16 mouse cellular contexts compared by ENCODE assay signal in genomic region chr14:117487161-117487754, GRCm38 (mm10).
DNase-seq lines count a peak whose midpoint lies in the region; ATAC-seq and TF ChIP-seq lines count a peak whose summit lies in the region.
"Had no signal": no experiment of that assay in that cellular context is flagged by ENCODE, and none has a peak within 500 bp of the region (broad histone marks: within the 10 kb centered on the region; RNA-seq: fewer than 3 reads in every experiment).

No protein-coding gene starts in this region.

- TF ChIP-seq EP300 in MEL (IDR thresholded peaks at IDR 0.05; ENCODE audit: low read depth in 1 of 2, low read length in 2 of 2), result peak; percentile 28 to 68; a peak in 2 of 4 replicates
- TF ChIP-seq EP300 in lung, postnatal 0 days (IDR thresholded peaks at IDR 0.05), result no peak

- no peak overlapping the region for H3K9ac ChIP-seq in MEL (ENCODE audit: control insufficient read depth, low read depth, low read length, poor library complexity, severe bottlenecking)
- no peak overlapping the region for H3K9ac ChIP-seq in forebrain, embryonic 15.5 days (replicated peaks)
- no peak overlapping the region for H3K9ac ChIP-seq in midbrain, embryonic 14.5 days (replicated peaks; ENCODE audit: low read length)
- H3K9ac ChIP-seq in lung, postnatal 0 days (replicated peaks; ENCODE audit: low read depth), result no peak overlapping the region
- H3K9ac ChIP-seq: hindbrain, embryonic 13.5 days; liver, embryonic 15.5 days had no signal

- H3K36me3 ChIP-seq in C2C12 (ENCODE audit: control insufficient read depth, insufficient read depth), result no peaks in the 10 kb centered on the region
- H3K36me3 ChIP-seq in MEL (ENCODE audit: control insufficient read depth in 1 of 2, insufficient read depth in 2 of 2, low read length in 2 of 2), result no peaks in the 10 kb centered on the region; a peak in 1 of 4 replicates
- H3K36me3 ChIP-seq in forebrain, embryonic 15.5 days, result no peaks in the 10 kb centered on the region
- H3K36me3 ChIP-seq in midbrain, embryonic 14.5 days (ENCODE audit: control insufficient read depth, insufficient read depth, low read length), result no peaks in the 10 kb centered on the region
- H3K36me3 ChIP-seq in lung, postnatal 0 days (ENCODE audit: insufficient read depth, low read length), result no peaks in the 10 kb centered on the region
- H3K36me3 ChIP-seq: hindbrain, embryonic 13.5 days; liver, embryonic 15.5 days had no signal

- H3K4me1 ChIP-seq in MEL (ENCODE audit: control insufficient read depth in 1 of 2, insufficient read depth in 2 of 2, low read length in 2 of 2), result peaks cover 3 to 9% of the 10 kb centered on the region in 2 experiments
- H3K4me1 ChIP-seq in forebrain, embryonic 15.5 days, result no peaks in the 10 kb centered on the region
- peaks cover 10% of the 10 kb centered on the region for H3K4me1 ChIP-seq in midbrain, embryonic 14.5 days (ENCODE audit: control insufficient read depth, insufficient read depth, low read length)
- H3K4me1 ChIP-seq in lung, postnatal 0 days (ENCODE audit: insufficient read depth, low read depth, low read length), result no peaks in the 10 kb centered on the region
- H3K4me1 ChIP-seq: liver, embryonic 15.5 days had no signal

- 73% methylated on average over 4 of the region's 4 CpGs for WGBS in forebrain, embryonic 15.5 days
- WGBS in midbrain, embryonic 14.5 days, result 19% methylated on average over 4 of the region's 4 CpGs
- WGBS in lung, postnatal 0 days, result 59% methylated on average over 4 of the region's 4 CpGs

- H3K27me3 ChIP-seq in C2C12 (ENCODE audit: control insufficient read depth, insufficient read depth, insufficient read length) (no peaks in the 10 kb centered on the region), MEL (ENCODE audit: control insufficient read depth in 1 of 2, insufficient read depth in 2 of 2, low read length in 2 of 2) (no peaks in the 10 kb centered on the region)
- H3K27me3 ChIP-seq in forebrain, embryonic 15.5 days, result no peaks in the 10 kb centered on the region
- H3K27me3 ChIP-seq in midbrain, embryonic 14.5 days (ENCODE audit: control insufficient read depth, insufficient read depth, low read length), result no peaks in the 10 kb centered on the region
- no peaks in the 10 kb centered on the region for H3K27me3 ChIP-seq in lung, postnatal 0 days (replicated peaks; ENCODE audit: insufficient read depth, low read length)
- H3K27me3 ChIP-seq: CH12.LX; hindbrain, embryonic 13.5 days; liver, embryonic 15.5 days had no signal

- no peaks in the 10 kb centered on the region for H3K79me3 ChIP-seq in C2C12 (ENCODE audit: low read depth)

- ATAC-seq in forebrain, embryonic 15.5 days (replicated peaks), result 0 out of 2 replicates have a peak, but pooled peaks have one; percentile 16
- ATAC-seq in midbrain, embryonic 14.5 days (ENCODE audit: low FRiP score, low TSS enrichment), result no peak
- no peak for ATAC-seq in lung, postnatal 0 days

- H3ac ChIP-seq in C2C12 (ENCODE audit: control insufficient read depth, insufficient read length, low read depth), result no peak overlapping the region

- TF ChIP-seq RAD21 in MEL (IDR thresholded peaks at IDR 0.05; ENCODE audit: low read depth, low read length), result no peak

- H3K79me2 ChIP-seq in C2C12 (ENCODE audit: control insufficient read depth, insufficient read depth), result no peaks in the 10 kb centered on the region
- H3K79me2 ChIP-seq in MEL (ENCODE audit: control insufficient read depth, insufficient read depth, low read length, poor library complexity), result no peaks in the 10 kb centered on the region

- TF ChIP-seq POLR2A in MEL (IDR thresholded peaks at IDR 0.05; ENCODE audit: control insufficient read depth in 1 of 2, insufficient read depth in 1 of 2, low read depth in 1 of 2, low read length in 2 of 2, poor library complexity in 1 of 2), result no peak

- no peak overlapping the region; the same call in 1 of the 2 replicates for H3K27ac ChIP-seq in MEL (ENCODE audit: control insufficient read depth, low read depth, low read length)
- H3K27ac ChIP-seq in forebrain, embryonic 15.5 days (replicated peaks), result no peak overlapping the region
- no peak overlapping the region for H3K27ac ChIP-seq in midbrain, embryonic 14.5 days (replicated peaks; ENCODE audit: low read depth, low read length)
- no peak overlapping the region for H3K27ac ChIP-seq in lung, postnatal 0 days (ENCODE audit: low read length)
- H3K27ac ChIP-seq: hindbrain, embryonic 13.5 days; liver, embryonic 15.5 days had no signal

- no peak for DNase-seq in MEL (ENCODE audit: low read depth, low spot score)
- DNase-seq in midbrain, embryonic 14.5 days, result peak; percentile 54
- no peak for DNase-seq in layer of hippocampus, postnatal 10 days (ENCODE audit: low spot score in 2 of 2)
- no peak for DNase-seq in lung, postnatal 0 days (ENCODE audit: low spot score)
- DNase-seq in adrenal gland, postnatal 4 days (ENCODE audit: low spot score in 2 of 2), result no peak
- DNase-seq: cerebellum, adult 11-12 months; cerebellum, postnatal 36 days; kidney, adult 8-10 months; kidney, postnatal 4 days; lung, postnatal 14 days; right cerebral cortex, adult 18-20 months had no signal

- H3K4me2 ChIP-seq in forebrain, embryonic 15.5 days (replicated peaks), result no peak overlapping the region
- H3K4me2 ChIP-seq in midbrain, embryonic 14.5 days (ENCODE audit: low read length), result no peak overlapping the region
- H3K4me2 ChIP-seq in lung, postnatal 0 days (replicated peaks; ENCODE audit: low read depth, low read length), result no peak overlapping the region
- H3K4me2 ChIP-seq: hindbrain, embryonic 13.5 days; liver, embryonic 15.5 days had no signal

- no peaks in the 10 kb centered on the region for H3K9me3 ChIP-seq in MEL (replicated peaks; ENCODE audit: insufficient read depth, low read length)
- H3K9me3 ChIP-seq in forebrain, embryonic 15.5 days, result no peaks in the 10 kb centered on the region
- no peaks in the 10 kb centered on the region for H3K9me3 ChIP-seq in midbrain, embryonic 14.5 days (ENCODE audit: control insufficient read depth, low read length)
- H3K9me3 ChIP-seq in lung, postnatal 0 days (ENCODE audit: low read length), result no peaks in the 10 kb centered on the region
- H3K9me3 ChIP-seq: hindbrain, embryonic 13.5 days; liver, embryonic 15.5 days had no signal

- TF ChIP-seq CTCF in C2C12 (IDR thresholded peaks at IDR 0.05; ENCODE audit: control insufficient read depth, insufficient read depth, insufficient read length), result no peak
- no peak for TF ChIP-seq CTCF in MEL (IDR thresholded peaks at IDR 0.05 in 2 of 3, conservative IDR thresholded peaks at IDR 0.05 in 1 of 3; ENCODE audit: control insufficient read depth in 1 of 3, insufficient read depth in 1 of 3, low read depth in 2 of 3, low read length in 3 of 3, poor library complexity in 1 of 3, severe bottlenecking in 1 of 3)
- TF ChIP-seq CTCF in lung, postnatal 0 days (IDR thresholded peaks at IDR 0.05), result no peak

- H3K4me3 ChIP-seq in C2C12 (ENCODE audit: insufficient read depth, poor library complexity, severe bottlenecking) (no peak overlapping the region), MEL (ENCODE audit: control insufficient read depth in 1 of 2, insufficient read depth in 1 of 2, low read depth in 2 of 2, low read length in 2 of 2) (no peak overlapping the region)
- no peak overlapping the region for H3K4me3 ChIP-seq in forebrain, embryonic 15.5 days
- H3K4me3 ChIP-seq in midbrain, embryonic 14.5 days (replicated peaks; ENCODE audit: low read depth, low read length), result no peak overlapping the region
- H3K4me3 ChIP-seq in lung, postnatal 0 days (ENCODE audit: low read depth, low read length), result no peak overlapping the region
- H3K4me3 ChIP-seq: hindbrain, embryonic 13.5 days; liver, embryonic 15.5 days had no signal

TF ChIP-seq in C2C12, 6 proteins besides CTCF, POLR2A, EP300 and RAD21:
- TF ChIP-seq MYOD1 (IDR thresholded peaks at IDR 0.05; ENCODE audit: control insufficient read depth, insufficient read length, low read depth), result peak; percentile 82
- no peak for TF ChIP-seq MAX (IDR thresholded peaks at IDR 0.05)
TF ChIP-seq in C2C12: peak in this region for 1.

TF ChIP-seq in MEL, 35 proteins besides CTCF, POLR2A, EP300 and RAD21:
- no peak for TF ChIP-seq ELF1 (IDR thresholded peaks at IDR 0.05; ENCODE audit: low read depth, low read length)
- no peak for TF ChIP-seq ZMIZ1 (IDR thresholded peaks at IDR 0.05; ENCODE audit: low read depth, low read length)
- peak; percentile 72 for TF ChIP-seq GATA1 (IDR thresholded peaks at IDR 0.05; ENCODE audit: low read depth, low read length)
- TF ChIP-seq E2F4 (IDR thresholded peaks at IDR 0.05; ENCODE audit: borderline replicate concordance, low read depth, low read length), result no peak
- TF ChIP-seq BHLHE40 (IDR thresholded peaks at IDR 0.05; ENCODE audit: borderline replicate concordance, low read depth, low read length), result peak; percentile 11; the same call in 1 of the 2 replicates
- no peak for TF ChIP-seq POLR2AphosphoS5 (IDR thresholded peaks at IDR 0.05; ENCODE audit: borderline replicate concordance, low read depth, low read length)
- TF ChIP-seq TCF12 (IDR thresholded peaks at IDR 0.05; ENCODE audit: low read depth, low read length), result peak; percentile 53; the same call in 1 of the 2 replicates
- TF ChIP-seq ETS1 (IDR thresholded peaks at IDR 0.05; ENCODE audit: low read depth, low read length), result 0 out of 2 replicates have a peak, but pooled peaks have one; percentile 21
